Mouse (Mus musculus) monocyte, adult 5-6 weeks (primary cell): ENCODE results near the gene Apol8. TPM values are rescaled to one million over a fixed set of nuclear protein-coding genes. Genes with fewer than 3 reads are reported as not detected.
A peak's percentile ranks its signal among the peaks of the same experiment; 100 is the strongest.

ENCODE experiments used
- ATAC-seq: fragments of 153-309, 156-312 bp; replicated peaks from 2 replicates; pipeline ENCODE4 v1.8.0; 2017; ENCODE audit warnings: mild to moderate bottlenecking; ENCODE audit not compliant: low TSS enrichment, insufficient number of reproducible peaks, severe bottlenecking, poor library complexity, low FRiP score
- total RNA-seq: library from RNA; stranded (forward); fragments of 200-1000, 200-491, 200-594 nt; gene quantifications from 3 replicates; pipeline ENCODE4 v1.2.3, GENCODE M21; 2017

Apol8 gene
- total RNA-seq, 1 experiment from 2014 or later: 6.6 TPM

GRCm38 (mm10) chr15:77790656-77791405 lies 34.0 kb upstream of the Apol8 start:
- no peak for ATAC-seq

GRCm38 (mm10) chr15:77789186-77789585 lies 32.4 kb upstream of the Apol8 start:
- no peak for ATAC-seq

- no peak for ATAC-seq
These were observed 31.6 kb upstream of the Apol8 start for GRCm38 (mm10) chr15:77788356-77788755.

GRCm38 (mm10) chr15:77785807-77786206 lies 29.0 kb upstream of the Apol8 start:
- no peak for ATAC-seq

- no peak for ATAC-seq
These were observed 27.4 kb upstream of the Apol8 start for GRCm38 (mm10) chr15:77784039-77784824.

- ATAC-seq: no peak
These were observed 25.7 kb upstream of the Apol8 start for GRCm38 (mm10) chr15:77782449-77783014.

GRCm38 (mm10) chr15:77775186-77775963 lies 18.6 kb upstream of the Apol8 start:
- ATAC-seq: peak; percentile 29; the same call in 1 of the 2 replicates

- ATAC-seq: no peak
These were observed 17.5 kb upstream of the Apol8 start for GRCm38 (mm10) chr15:77774303-77774702.

- ATAC-seq: 0 out of 2 replicates have a peak, but pooled peaks have one; percentile 3
These were observed 16.5 kb upstream of the Apol8 start for GRCm38 (mm10) chr15:77773099-77773915.

GRCm38 (mm10) chr15:77770942-77771341 lies 14.1 kb upstream of the Apol8 start:
- ATAC-seq: no peak

- no peak for ATAC-seq
These were observed 13.5 kb upstream of the Apol8 start for GRCm38 (mm10) chr15:77770341-77770740.

- ATAC-seq: no peak
These were observed 10.2 kb upstream of the Apol8 start for GRCm38 (mm10) chr15:77766981-77767380.

GRCm38 (mm10) chr15:77765484-77766093 lies 8.8 kb upstream of the Apol8 start:
- no peak for ATAC-seq

- ATAC-seq: no peak
These were observed 7.7 kb upstream of the Apol8 start for GRCm38 (mm10) chr15:77764391-77765006.

GRCm38 (mm10) chr15:77763702-77764101 lies 6.9 kb upstream of the Apol8 start:
- ATAC-seq: no peak

GRCm38 (mm10) chr15:77763050-77763449 lies 6.2 kb upstream of the Apol8 start:
- no peak for ATAC-seq
